Mouse (Mus musculus) ES-E14 (cell line): ENCODE data around the gene Ak5.

Experiments used
- MAFK ChIP-seq: IDR thresholded peaks from 2 replicates; pipeline ENCODE4 v1.6.1; 2014; ENCODE audit warnings: mild to moderate bottlenecking, low read depth, low read length, inconsistent platforms; ENCODE audit not compliant: insufficient read depth
- ZC3H11A ChIP-seq: IDR thresholded peaks from 2 replicates; pipeline ENCODE4 v1.6.1; 2012; ENCODE audit warnings: low read depth, mild to moderate bottlenecking, inconsistent platforms, low read length, borderline replicate concordance

DNA sequence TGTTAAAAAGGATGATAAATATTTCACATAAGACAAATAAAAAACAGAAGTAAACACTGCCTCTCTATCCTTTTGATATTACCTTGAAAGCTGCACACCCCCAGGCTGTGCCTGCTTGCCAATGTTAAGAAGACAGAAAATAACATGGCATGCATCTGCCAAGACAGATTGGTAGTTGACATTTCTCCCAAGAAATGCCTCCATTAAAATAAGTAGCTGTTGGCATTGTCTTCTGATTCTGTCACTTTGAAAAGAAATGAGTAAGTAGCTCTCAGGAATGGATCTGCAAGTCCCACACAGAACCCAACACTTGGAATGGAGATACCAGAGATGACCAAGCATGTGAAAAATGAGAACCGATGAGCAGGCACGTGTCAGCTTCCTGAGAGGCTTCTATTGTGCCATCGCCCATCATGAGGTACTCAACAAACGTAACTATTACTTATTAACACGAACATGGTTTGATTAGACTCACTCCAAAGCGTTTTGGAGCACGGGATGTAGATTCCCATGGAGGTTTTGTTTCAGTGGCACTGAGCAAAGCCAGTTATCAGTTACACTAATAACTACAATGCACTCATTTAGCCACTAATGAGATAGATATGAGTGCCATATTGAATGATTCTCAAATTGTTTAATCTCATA lies 71.6 kb downstream of the Ak5 start:
- TF ChIP-seq MAFK (no peak), ZC3H11A (no peak)
